Mouse (Mus musculus): ENCODE data around the gene Safb.

- TF ChIP-seq CTCF (IDR thresholded peaks at IDR 0.05; ENCODE audit: extremely low read depth, insufficient read depth, insufficient read length, insufficient replicate concordance) (no peak), POLR2A (IDR thresholded peaks at IDR 0.05; ENCODE audit: low read depth, low read length) (no peak)
Observed at GRCm38 (mm10) chr17:56588921-56589320, 4.3 kb downstream of the Safb start.

Measured in spleen, adult 2 months (tissue).